Mouse (Mus musculus) lung, postnatal 0 days (tissue): ENCODE data around the gene Efcab6.

ENCODE experiments used
- CTCF ChIP-seq: IDR thresholded peaks from 2 replicates; pipeline ENCODE4 v1.5.1; 2016; ENCODE audit warnings: antibody characterized with exemption, mild to moderate bottlenecking
- EP300 ChIP-seq: IDR thresholded peaks from 2 replicates; pipeline ENCODE4 v1.6.1; 2016; ENCODE audit warnings: antibody characterized with exemption, mild to moderate bottlenecking, control low read depth

DNA sequence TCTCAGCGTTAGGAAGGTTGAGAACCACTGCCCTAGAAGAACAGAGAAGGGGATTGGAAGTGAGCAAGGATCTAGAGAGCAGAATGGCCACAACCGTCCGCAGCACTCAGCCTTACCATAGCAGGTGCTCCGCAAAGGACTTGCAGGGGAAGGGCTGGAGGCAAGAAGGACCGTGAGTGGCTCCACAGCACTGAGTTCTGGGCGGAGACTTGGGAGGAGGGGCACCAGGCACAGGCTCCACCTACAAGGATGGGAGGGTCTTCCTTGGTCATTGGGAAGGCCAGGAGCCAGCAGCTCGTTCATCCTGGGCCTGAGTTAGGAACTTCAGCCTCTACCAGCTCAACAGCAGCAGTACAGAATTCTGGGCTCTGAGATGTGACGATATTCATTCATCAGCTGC is 7.9 kb upstream of the Efcab6 start:
- TF ChIP-seq CTCF = no peak
- TF ChIP-seq EP300 = no peak
